Mouse (Mus musculus): ENCODE measurements at regions not wholly inside any gene's neighbourhood (a gene's known extent, or its start where the extent isn't known, plus 50 kb on each side); places are given as distances from the start of the nearest gene placed in this dataset.

DNA sequence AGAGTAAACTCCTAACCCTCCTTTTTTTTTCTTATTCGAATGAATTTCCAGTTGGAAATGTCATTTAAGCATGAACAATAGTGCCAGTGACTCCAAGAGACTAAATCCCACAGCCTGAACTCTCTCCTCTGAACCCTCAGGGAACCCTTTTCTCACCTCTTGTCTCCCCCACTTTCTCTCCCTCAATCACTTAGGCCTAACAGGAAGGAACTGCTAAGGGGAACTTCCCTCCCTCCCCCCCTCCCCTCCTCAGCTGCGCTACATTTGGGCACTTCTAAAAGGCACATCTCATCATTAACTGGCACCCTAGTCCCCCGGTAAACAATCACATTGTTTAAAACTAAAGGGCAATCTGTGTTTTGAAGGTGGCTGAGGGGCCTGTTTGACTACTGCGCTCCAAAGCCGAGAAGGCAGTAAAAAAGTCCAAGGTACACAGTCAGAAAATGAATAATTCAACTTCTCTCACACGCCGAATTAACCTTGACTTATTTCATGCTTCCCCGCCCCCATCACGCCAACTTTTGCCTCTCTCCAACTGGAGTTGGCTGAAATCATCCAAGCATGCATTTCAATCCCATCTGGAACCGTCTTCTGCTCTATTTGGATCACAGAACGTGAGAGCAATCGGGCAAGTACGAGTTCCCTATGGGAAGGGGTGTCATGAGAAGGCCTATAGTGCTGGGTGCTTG is 71.2 kb upstream of the Klf7 start:
- no peaks in the 10 kb centered on the region for H3K9me3 ChIP-seq
- no peak for ATAC-seq (ENCODE audit: insufficient number of reproducible peaks, insufficient read depth, low FRiP score, low TSS enrichment, low read depth)
- no peak overlapping the region for H3K4me2 ChIP-seq
- no peaks in the 10 kb centered on the region for H3K36me3 ChIP-seq
- peaks cover 20% of the 10 kb centered on the region for H3K4me1 ChIP-seq (replicated peaks)
- H3K9ac ChIP-seq (replicated peaks), result no peak overlapping the region
- H3K27me3 ChIP-seq, result no peaks in the 10 kb centered on the region
- no peak overlapping the region for H3K27ac ChIP-seq
- 57% methylated on average over 13 of the region's 13 CpGs for WGBS
- no peak overlapping the region for H3K4me3 ChIP-seq (replicated peaks)

DNA sequence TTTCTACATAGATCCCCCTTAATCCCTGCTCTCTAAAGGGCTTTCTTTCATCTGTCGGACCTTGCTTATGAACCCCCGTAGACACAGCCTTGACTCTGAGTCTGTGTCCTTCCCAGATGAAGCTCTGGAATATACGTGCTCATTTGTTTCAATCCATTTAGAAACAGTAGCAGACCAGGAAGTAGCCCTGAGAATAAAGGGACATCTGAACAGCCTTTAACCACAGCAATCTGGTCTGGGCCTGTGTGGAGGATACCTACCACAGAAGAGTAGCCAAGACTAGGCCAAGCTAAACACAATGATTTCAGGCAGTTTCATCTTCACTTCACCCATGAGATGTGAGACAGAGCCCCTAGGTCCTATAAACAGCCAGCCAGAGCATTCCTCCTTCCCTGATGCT is 70.7 kb upstream of the Klf7 start:
- H3K27me3 ChIP-seq, result no peaks in the 10 kb centered on the region
- H3K4me3 ChIP-seq (replicated peaks), result no peak overlapping the region
- H3K36me3 ChIP-seq, result no peaks in the 10 kb centered on the region
- no peak overlapping the region for H3K9ac ChIP-seq (replicated peaks)
- H3K4me1 ChIP-seq (replicated peaks), result peaks cover 20% of the 10 kb centered on the region
- H3K27ac ChIP-seq, result no peak overlapping the region
- H3K4me2 ChIP-seq, result no peak overlapping the region
- H3K9me3 ChIP-seq, result no peaks in the 10 kb centered on the region
- no peak for ATAC-seq (ENCODE audit: insufficient number of reproducible peaks, insufficient read depth, low FRiP score, low TSS enrichment, low read depth)
- 54% methylated on average over 3 of the region's 3 CpGs for WGBS

DNA sequence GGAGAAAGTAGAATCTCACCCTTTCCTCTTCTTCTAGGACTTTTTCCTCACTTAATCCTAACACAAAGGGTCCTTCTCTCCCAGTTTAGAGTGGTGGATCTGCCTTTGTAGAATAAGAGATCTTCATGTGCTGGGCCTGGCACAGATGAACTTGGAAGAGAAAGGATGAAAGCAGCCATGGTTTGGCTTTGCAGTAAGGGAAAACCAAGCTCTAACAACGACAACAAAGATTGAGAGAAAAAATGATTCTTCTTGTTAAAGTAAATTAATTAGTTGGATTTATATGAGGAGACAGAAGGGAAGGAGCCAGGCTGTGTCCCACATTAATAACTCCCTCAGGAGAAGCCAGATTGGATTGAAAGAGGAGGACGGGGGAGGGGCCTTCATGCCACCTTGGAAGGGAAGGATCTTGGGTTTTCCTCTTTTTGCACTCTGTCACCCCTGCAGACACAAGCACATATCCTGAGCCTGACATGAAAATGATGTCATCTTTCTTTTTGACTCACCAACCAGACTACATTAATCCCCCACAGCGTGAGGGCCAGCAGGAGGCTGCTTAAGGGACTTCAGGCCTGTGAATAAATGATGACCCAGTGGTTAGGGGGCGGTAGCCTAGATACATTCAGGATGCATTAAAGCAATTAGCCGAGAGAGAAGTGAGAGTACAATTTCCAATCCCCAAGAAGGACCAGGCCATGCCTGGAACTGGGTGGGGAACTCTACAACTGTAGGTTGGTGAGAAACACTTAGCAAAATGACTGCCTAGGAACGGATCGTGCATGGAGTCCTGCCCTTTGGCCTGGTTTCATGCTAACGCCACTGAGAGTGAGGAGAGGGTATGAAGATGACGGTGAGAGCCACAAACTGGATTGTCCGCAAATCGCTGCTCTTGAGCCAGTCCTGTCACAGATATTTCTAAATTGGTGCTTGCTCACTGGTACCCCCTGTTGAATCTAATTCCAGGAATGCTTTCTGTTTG is 69.4 kb upstream of the Klf7 start:
- H3K9ac ChIP-seq (replicated peaks), result no peak overlapping the region
- no peak overlapping the region for H3K4me3 ChIP-seq (replicated peaks)
- no peaks in the 10 kb centered on the region for H3K27me3 ChIP-seq
- no peaks in the 10 kb centered on the region for H3K9me3 ChIP-seq
- no peak for ATAC-seq (ENCODE audit: insufficient number of reproducible peaks, insufficient read depth, low FRiP score, low TSS enrichment, low read depth)
- no peak overlapping the region for H3K27ac ChIP-seq
- WGBS, result 65% methylated on average over 11 of the region's 11 CpGs
- peaks cover 20% of the 10 kb centered on the region for H3K4me1 ChIP-seq (replicated peaks)
- no peaks in the 10 kb centered on the region for H3K36me3 ChIP-seq
- no peak overlapping the region for H3K4me2 ChIP-seq

DNA sequence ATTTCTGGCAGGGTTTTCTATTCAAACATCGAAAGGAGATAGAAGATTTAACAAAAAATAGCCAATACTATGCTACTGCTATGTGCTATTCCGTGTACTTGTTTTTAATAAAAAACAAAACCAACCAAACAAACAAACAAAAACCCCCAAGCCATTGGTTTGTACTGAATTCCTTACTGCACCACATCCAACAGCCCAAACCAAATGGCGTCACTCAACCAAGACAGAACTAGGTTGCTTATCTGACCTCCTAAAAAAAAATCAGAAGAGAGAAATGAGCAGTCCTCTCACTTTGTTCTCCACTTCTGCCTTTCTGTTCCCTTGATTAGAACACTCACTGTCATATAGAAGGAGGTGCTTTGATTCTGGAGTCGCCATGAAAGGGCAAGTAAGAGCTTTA is 68.6 kb upstream of the Klf7 start:
- Histone ChIP-seq H3K4me3 (replicated peaks) (no peak overlapping the region), H3K27me3 (no peaks in the 10 kb centered on the region), H3K4me1 (replicated peaks) (peaks cover 16% of the 10 kb centered on the region; the same call in 1 of the 2 replicates), H3K36me3 (no peaks in the 10 kb centered on the region), H3K27ac (no peak overlapping the region), H3K9ac (replicated peaks) (no peak overlapping the region), H3K9me3 (no peaks in the 10 kb centered on the region), H3K4me2 (no peak overlapping the region)
- 93% methylated on average over 4 of the region's 4 CpGs for WGBS
- no peak for ATAC-seq (ENCODE audit: insufficient number of reproducible peaks, insufficient read depth, low FRiP score, low TSS enrichment, low read depth)

DNA sequence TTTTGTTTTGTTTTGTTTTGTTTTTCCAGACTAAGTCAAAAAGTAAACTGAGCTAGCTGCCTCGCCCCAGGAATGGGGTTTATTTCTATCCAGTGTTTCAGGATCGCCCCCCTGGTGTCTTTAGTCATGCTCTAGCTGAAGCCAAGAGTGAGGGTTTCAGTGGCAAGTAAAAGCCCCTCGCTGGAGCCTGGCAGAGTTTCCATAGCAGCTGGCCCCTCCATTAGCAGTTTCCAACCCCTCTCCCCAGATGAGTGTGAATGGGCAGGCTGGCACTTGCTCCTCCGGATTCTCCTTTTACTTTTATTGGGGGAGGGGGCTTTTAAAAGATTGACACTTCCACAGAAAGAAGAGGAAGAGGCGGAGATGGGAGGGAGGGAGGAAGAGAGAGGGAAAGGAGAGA is 68.0 kb upstream of the Klf7 start:
- no peak overlapping the region for H3K27ac ChIP-seq

DNA sequence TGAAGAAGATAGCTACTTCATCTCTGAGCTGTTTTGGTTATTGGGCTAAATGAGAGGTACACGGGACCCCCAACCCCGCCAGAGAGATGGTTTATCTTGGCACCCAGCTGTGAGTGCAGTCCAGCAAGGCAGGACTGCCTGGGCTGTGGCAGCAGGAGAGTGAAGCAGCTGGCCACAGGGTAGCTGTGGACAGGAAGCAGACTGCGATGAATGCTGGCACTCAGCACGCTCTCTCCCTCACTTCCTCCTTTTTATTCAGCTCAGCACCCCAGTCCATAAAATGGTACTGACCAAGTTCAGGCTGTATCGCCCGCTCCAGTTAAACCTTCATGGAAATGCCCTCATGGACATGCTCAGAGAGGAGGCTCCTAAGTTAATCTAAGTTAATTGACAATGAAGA is 67.4 kb upstream of the Klf7 start:
- no peak overlapping the region for H3K4me3 ChIP-seq (replicated peaks)
- no peak for ATAC-seq (ENCODE audit: insufficient number of reproducible peaks, insufficient read depth, low FRiP score, low TSS enrichment, low read depth)
- no peak overlapping the region for H3K9ac ChIP-seq (replicated peaks)
- no peaks in the 10 kb centered on the region for H3K27me3 ChIP-seq
- H3K27ac ChIP-seq, result no peak overlapping the region
- H3K4me1 ChIP-seq (replicated peaks), result peaks cover 16% of the 10 kb centered on the region; the same call in 1 of the 2 replicates
- 34% methylated on average over 6 of the region's 6 CpGs for WGBS
- 0 out of 2 replicates have a peak, but pooled peaks cover 4% of the 10 kb centered on the region for H3K9me3 ChIP-seq
- H3K36me3 ChIP-seq, result no peaks in the 10 kb centered on the region
- H3K4me2 ChIP-seq, result no peak overlapping the region

More for the DNA sequence above, 68.0 kb upstream of the Klf7 start:
- Histone ChIP-seq H3K9ac (replicated peaks) (no peak overlapping the region), H3K4me1 (replicated peaks) (peaks cover 16% of the 10 kb centered on the region; the same call in 1 of the 2 replicates), H3K27me3 (no peaks in the 10 kb centered on the region), H3K9me3 (0 out of 2 replicates have a peak, but pooled peaks cover 4% of the 10 kb centered on the region), H3K4me2 (no peak overlapping the region), H3K4me3 (replicated peaks) (no peak overlapping the region), H3K36me3 (no peaks in the 10 kb centered on the region)
- WGBS, result 31% methylated on average over 5 of the region's 5 CpGs
- no peak for ATAC-seq (ENCODE audit: insufficient number of reproducible peaks, insufficient read depth, low FRiP score, low TSS enrichment, low read depth)

DNA sequence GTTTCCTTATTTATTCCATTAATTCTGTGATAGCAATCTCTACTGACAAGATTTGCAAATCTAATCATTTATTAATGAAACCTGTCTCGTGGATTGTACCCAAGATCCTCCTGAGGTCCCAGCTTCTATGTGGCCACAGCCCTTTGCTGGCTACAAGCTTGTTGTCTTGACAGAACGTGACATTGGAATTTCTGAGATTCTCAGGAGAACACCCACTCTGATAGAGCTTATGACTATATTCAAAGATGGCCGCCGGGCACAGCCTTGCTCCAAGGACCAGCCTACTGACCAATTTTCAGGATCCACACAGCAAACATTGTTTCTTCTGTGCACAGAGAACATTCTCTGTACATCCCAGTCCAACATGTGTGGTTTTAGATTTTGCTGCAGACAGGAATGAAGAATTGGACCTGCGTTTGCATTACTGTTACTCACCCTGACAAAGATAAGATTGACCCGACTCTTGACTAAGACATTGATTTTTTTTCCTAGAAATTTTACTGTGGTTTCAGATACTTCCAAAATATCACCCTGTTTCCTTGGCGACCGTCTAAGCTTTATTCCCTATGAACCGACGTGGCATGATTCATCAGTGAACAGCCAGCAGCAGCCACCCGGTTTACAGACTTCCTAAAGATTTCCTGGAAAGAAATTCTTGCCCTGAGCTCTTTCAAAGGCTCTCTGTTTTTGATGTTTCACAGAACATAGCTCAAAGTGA is 65.9 kb upstream of the Klf7 start:
- Histone ChIP-seq H3K9me3 (0 out of 2 replicates have a peak, but pooled peaks cover 4% of the 10 kb centered on the region), H3K27me3 (no peaks in the 10 kb centered on the region), H3K4me2 (no peak overlapping the region), H3K27ac (no peak overlapping the region), H3K4me1 (replicated peaks) (peaks cover 12% of the 10 kb centered on the region; the same call in 1 of the 2 replicates), H3K36me3 (no peaks in the 10 kb centered on the region), H3K4me3 (replicated peaks) (no peak overlapping the region), H3K9ac (replicated peaks) (no peak overlapping the region)
- WGBS, result 72% methylated on average over 11 of the region's 11 CpGs
- ATAC-seq (ENCODE audit: insufficient number of reproducible peaks, insufficient read depth, low FRiP score, low TSS enrichment, low read depth), result no peak

DNA sequence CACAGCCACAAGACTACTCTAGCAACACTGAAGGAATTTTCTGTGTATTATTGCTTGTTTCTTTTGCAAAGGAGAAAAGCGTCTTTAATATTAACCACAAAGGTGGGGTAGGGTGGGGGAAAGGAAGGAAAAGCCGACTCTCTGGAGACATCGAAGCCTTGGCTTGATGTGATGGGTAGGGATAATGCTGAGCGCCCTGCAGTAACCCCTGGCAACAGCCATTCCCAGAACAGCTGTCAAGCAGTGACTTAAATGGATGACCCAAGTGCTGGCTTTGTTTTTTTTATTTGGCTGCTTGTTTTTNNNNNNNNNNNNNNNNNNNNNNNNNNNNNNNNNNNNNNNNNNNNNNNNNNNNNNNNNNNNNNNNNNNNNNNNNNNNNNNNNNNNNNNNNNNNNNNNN is 51.6 kb upstream of the Klf7 start:
- 60% methylated on average over 4 of the region's 4 CpGs for WGBS
- H3K4me1 ChIP-seq (replicated peaks), result peaks cover 5% of the 10 kb centered on the region; the same call in 1 of the 2 replicates
- no peak for ATAC-seq (ENCODE audit: insufficient number of reproducible peaks, insufficient read depth, low FRiP score, low TSS enrichment, low read depth)

DNA sequence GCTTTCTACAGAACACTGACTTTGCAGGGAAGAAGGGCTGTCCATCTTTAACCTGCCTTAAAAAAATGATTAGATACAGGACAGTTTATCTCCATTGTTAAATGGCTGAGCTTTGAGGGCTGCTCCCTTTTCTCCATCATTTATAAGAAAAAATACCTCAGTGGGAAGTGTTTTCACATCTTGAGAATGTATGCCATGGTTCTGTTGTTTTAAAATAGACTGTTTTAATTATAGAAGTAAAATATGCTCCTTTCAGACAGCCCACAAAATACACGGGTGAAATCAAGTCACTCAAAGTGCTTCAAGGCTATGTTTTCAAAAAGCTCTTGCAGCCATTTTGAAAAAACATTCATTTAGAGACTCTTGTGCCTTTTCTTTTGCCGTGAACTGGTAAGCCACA is 50.0 kb upstream of the Klf7 start:
- Histone ChIP-seq H3K4me1 (replicated peaks) (peaks cover 5% of the 10 kb centered on the region; the same call in 1 of the 2 replicates), H3K4me2 (no peak overlapping the region), H3K27ac (no peak overlapping the region), H3K4me3 (replicated peaks) (no peak overlapping the region), H3K36me3 (no peaks in the 10 kb centered on the region), H3K9me3 (no peaks in the 10 kb centered on the region), H3K27me3 (0 out of 2 replicates have a peak, but pooled peaks cover 5% of the 10 kb centered on the region), H3K9ac (replicated peaks) (no peak overlapping the region)
- no peak for ATAC-seq (ENCODE audit: insufficient number of reproducible peaks, insufficient read depth, low FRiP score, low TSS enrichment, low read depth)
- 73% methylated on average over 2 of the region's 2 CpGs for WGBS

More for the DNA sequence above, 51.6 kb upstream of the Klf7 start:
- no peak overlapping the region for H3K4me3 ChIP-seq (replicated peaks)
- 0 out of 2 replicates have a peak, but pooled peaks cover 3% of the 10 kb centered on the region for H3K9me3 ChIP-seq
- no peaks in the 10 kb centered on the region for H3K36me3 ChIP-seq
- no peak overlapping the region for H3K9ac ChIP-seq (replicated peaks)
- no peak overlapping the region for H3K27ac ChIP-seq
- H3K4me2 ChIP-seq, result no peak overlapping the region
- 0 out of 2 replicates have a peak, but pooled peaks cover 5% of the 10 kb centered on the region for H3K27me3 ChIP-seq

Data from limb, embryonic 12.5 days (tissue).